Mouse (Mus musculus) kidney, adult 2 months (tissue): ENCODE measurements around the gene Nptxr. TPM values are rescaled to one million over a fixed set of nuclear protein-coding genes. Genes with fewer than 3 reads are reported as not detected.

Experiments
- DNase-seq: peaks from one replicate; pipeline ENCODE4 v3.0.0; 2021
- H3K27ac ChIP-seq: fragments of 200-500 bp; 2 replicates; pipeline ENCODE4 v1.5.1; 2012; ENCODE audit warnings: low read depth, low read length, control low read depth, inconsistent platforms; ENCODE audit not compliant: insufficient read depth
- H3K27me3 ChIP-seq: fragments of 200-500 bp; replicated peaks from 2 replicates; pipeline ENCODE4 v1.6.1; 2012; ENCODE audit warnings: mild to moderate bottlenecking, moderate library complexity, low read length, inconsistent platforms; ENCODE audit not compliant: control insufficient read depth, insufficient read depth
- H3K36me3 ChIP-seq: fragments of 200-500 bp; 2 replicates; pipeline ENCODE4 v1.6.1; 2012; ENCODE audit warnings: mild to moderate bottlenecking, moderate library complexity, low read length, inconsistent platforms; ENCODE audit not compliant: control insufficient read depth, insufficient read depth
- H3K4me1 ChIP-seq: fragments of 200-500 bp; 2 replicates; pipeline ENCODE4 v1.6.1; 2011; ENCODE audit warnings: low read length; ENCODE audit not compliant: control insufficient read depth, insufficient read depth
- H3K4me3 ChIP-seq: fragments of 200-500 bp; 2 replicates; pipeline ENCODE4 v1.5.1; 2011; ENCODE audit warnings: mild to moderate bottlenecking, low read depth, low read length, control low read depth; ENCODE audit not compliant: insufficient read depth
- CTCF ChIP-seq: fragments of 200-500 bp; conservative IDR thresholded peaks from 2 replicates; pipeline ENCODE4 v1.5.1; 2011; ENCODE audit warnings: low read depth, mild to moderate bottlenecking, control low read depth, low read length, moderate library complexity, mixed read lengths; ENCODE audit not compliant: insufficient read depth, insufficient read length
- POLR2A ChIP-seq: fragments of 200-500 bp; IDR thresholded peaks from one replicate; pipeline ENCODE4 v1.6.1; 2011; ENCODE audit warnings: low read depth, low read length, control low read depth
- WGBS: fragments of 180-500 bp; shearing (Covaris S2); methylation state at CpG from one replicate; pipeline ENCODE4 v1.1.7; 2018; 5-methylcytosine and 5-hydroxymethylcytosine counted together
- polyA plus RNA-seq: library from polyadenylated mRNA; depleted of rRNA; stranded (reverse); fragments of >200 nt; gene quantifications from 2 replicates; pipeline ENCODE4 v1.2.3, GENCODE M21; 2012

Gene Nptxr
- polyA plus RNA-seq, 1 experiment = 2.0 TPM

- peaks cover 6% of the 10 kb centered on the region; the same call in 1 of the 2 replicates for H3K4me1 ChIP-seq
- TF ChIP-seq CTCF (no peak), POLR2A (no peak)
- no peaks in the 10 kb centered on the region for H3K36me3 ChIP-seq
- no peak overlapping the region for H3K4me3 ChIP-seq
- H3K27me3 ChIP-seq = no peaks in the 10 kb centered on the region
- DNase-seq = no peak
- H3K27ac ChIP-seq = no peak overlapping the region
- WGBS = 89% methylated on average over 9 of the region's 9 CpGs
Observed at GRCm38 (mm10) chr15:79763001-79763400, 41.6 kb downstream of the Nptxr start.

GRCm38 (mm10) chr15:79760956-79761355, 43.6 kb downstream of the Nptxr start:
- H3K27ac ChIP-seq = no peak overlapping the region
- 93% methylated on average over 6 of the region's 6 CpGs for WGBS
- TF ChIP-seq CTCF = no peak
- no peak for TF ChIP-seq POLR2A

GRCm38 (mm10) chr15:79757118-79757517, 47.4 kb downstream of the Nptxr start:
- Histone ChIP-seq H3K27me3 (no peaks in the 10 kb centered on the region), H3K4me3 (no peak overlapping the region), H3K27ac (no peak overlapping the region), H3K36me3 (no peaks in the 10 kb centered on the region), H3K4me1 (no peaks in the 10 kb centered on the region)
- 92% methylated on average over 3 of the region's 3 CpGs for WGBS
- DNase-seq = no peak
- TF ChIP-seq CTCF = no peak
- TF ChIP-seq POLR2A = no peak

More at GRCm38 (mm10) chr15:79760956-79761355, 43.6 kb downstream of the Nptxr start:
- Histone ChIP-seq H3K27me3 (no peaks in the 10 kb centered on the region), H3K36me3 (no peaks in the 10 kb centered on the region), H3K4me1 (no peaks in the 10 kb centered on the region), H3K4me3 (no peak overlapping the region)
- no peak for DNase-seq

- Histone ChIP-seq H3K4me3 (no peak overlapping the region), H3K27me3 (no peaks in the 10 kb centered on the region), H3K4me1 (no peaks in the 10 kb centered on the region), H3K27ac (no peak overlapping the region), H3K36me3 (no peaks in the 10 kb centered on the region)
- TF ChIP-seq CTCF = no peak
- TF ChIP-seq POLR2A = no peak
- 74% methylated on average over 8 of the region's 8 CpGs for WGBS
- no peak for DNase-seq
Observed at GRCm38 (mm10) chr15:79755977-79756625, 48.5 kb downstream of the Nptxr start.

- no peak for DNase-seq
- H3K36me3 ChIP-seq = no peaks in the 10 kb centered on the region
- H3K4me3 ChIP-seq = no peak overlapping the region
- TF ChIP-seq POLR2A (no peak), CTCF (no peak)
- H3K4me1 ChIP-seq = no peaks in the 10 kb centered on the region
- no peak overlapping the region for H3K27ac ChIP-seq
- H3K27me3 ChIP-seq = no peaks in the 10 kb centered on the region
- 66% methylated on average over 4 of the region's 4 CpGs for WGBS
Observed at GRCm38 (mm10) chr15:79755176-79755575, 49.4 kb downstream of the Nptxr start.

GRCm38 (mm10) chr15:79753873-79754272, 50.7 kb downstream of the Nptxr start:
- no peaks in the 10 kb centered on the region for H3K27me3 ChIP-seq
- H3K4me1 ChIP-seq = no peaks in the 10 kb centered on the region
- DNase-seq = no peak
- no peaks in the 10 kb centered on the region for H3K36me3 ChIP-seq
- 67% methylated on average over 4 of the region's 4 CpGs for WGBS
- TF ChIP-seq CTCF (no peak), POLR2A (no peak)
- H3K27ac ChIP-seq = no peak overlapping the region
- no peak overlapping the region for H3K4me3 ChIP-seq

- TF ChIP-seq CTCF (no peak), POLR2A (no peak)
- WGBS = 100% methylated on average over 3 of the region's 3 CpGs
- no peak for DNase-seq
- no peaks in the 10 kb centered on the region for H3K36me3 ChIP-seq
- H3K27me3 ChIP-seq = no peaks in the 10 kb centered on the region
- H3K27ac ChIP-seq = no peak overlapping the region
- H3K4me1 ChIP-seq = no peaks in the 10 kb centered on the region
- no peak overlapping the region for H3K4me3 ChIP-seq
Observed at GRCm38 (mm10) chr15:79753420-79753752, 51.2 kb downstream of the Nptxr start.
